Mouse (Mus musculus): ENCODE measurements at regions not wholly inside any gene's neighbourhood (a gene's known extent, or its start where the extent isn't known, plus 50 kb on each side); places are given as distances from the start of the nearest gene placed in this dataset.

DNA sequence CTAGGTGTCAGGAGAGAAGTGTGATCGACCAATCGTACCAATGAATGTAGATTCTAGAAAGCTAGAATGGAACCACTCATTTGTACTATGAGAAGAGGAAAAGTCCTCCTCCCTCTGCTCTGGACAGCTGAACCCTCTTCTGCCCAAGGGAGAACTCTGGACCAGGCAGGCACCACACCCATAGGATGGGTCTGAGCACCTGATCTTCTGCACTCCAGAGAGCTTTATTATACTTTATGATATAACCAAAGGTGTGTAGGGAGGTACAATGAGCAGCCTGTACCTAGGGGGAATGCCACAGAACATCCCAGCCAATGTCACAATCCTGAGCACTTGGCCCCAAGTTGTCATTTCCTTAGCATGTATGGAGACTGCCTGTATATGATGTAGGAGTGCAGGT lies 352.5 kb upstream of the Zmiz1 start:
- Histone ChIP-seq H3K27ac (ENCODE audit: control insufficient read depth, low read depth, low read length) (no peak overlapping the region), H3K27me3 (ENCODE audit: control insufficient read depth in 1 of 2, insufficient read depth in 2 of 2, low read length in 2 of 2) (no peaks in the 10 kb centered on the region), H3K9me3 (replicated peaks; ENCODE audit: insufficient read depth, low read length) (no peaks in the 10 kb centered on the region), H3K4me1 (ENCODE audit: control insufficient read depth in 1 of 2, insufficient read depth in 2 of 2, low read length in 2 of 2) (no peaks in the 10 kb centered on the region), H3K4me3 (ENCODE audit: control insufficient read depth in 1 of 2, insufficient read depth in 1 of 2, low read depth in 2 of 2, low read length in 2 of 2) (no peak overlapping the region), H3K36me3 (ENCODE audit: control insufficient read depth in 1 of 2, insufficient read depth in 2 of 2, low read length in 2 of 2) (no peaks in the 10 kb centered on the region), H3K9ac (ENCODE audit: control insufficient read depth, low read depth, low read length, poor library complexity, severe bottlenecking) (no peak overlapping the region), H3K79me2 (ENCODE audit: control insufficient read depth, insufficient read depth, low read length, poor library complexity) (no peaks in the 10 kb centered on the region)
- DNase-seq (ENCODE audit: low read depth, low spot score): no peak
- TF ChIP-seq USF1 (IDR thresholded peaks at IDR 0.05; ENCODE audit: low read depth, low read length): no peak
- no peak for TF ChIP-seq MAFK (IDR thresholded peaks at IDR 0.05; ENCODE audit: borderline replicate concordance, low read depth, low read length)
- TF ChIP-seq ZKSCAN1 (IDR thresholded peaks at IDR 0.05; ENCODE audit: low read depth, low read length): no peak
- no peak for TF ChIP-seq UBTF (IDR thresholded peaks at IDR 0.05; ENCODE audit: borderline replicate concordance, insufficient read depth, low read depth, low read length)
- TF ChIP-seq MXI1 (IDR thresholded peaks at IDR 0.05; ENCODE audit: low read depth, low read length): no peak
- TF ChIP-seq SIN3A (IDR thresholded peaks at IDR 0.05; ENCODE audit: low read length): no peak

GRCm38 (mm10) chr14:25108101-25108652 lies 350.8 kb upstream of the Zmiz1 start:
- Histone ChIP-seq H3K79me2 (ENCODE audit: control insufficient read depth, insufficient read depth, low read length, poor library complexity) (no peaks in the 10 kb centered on the region), H3K4me3 (ENCODE audit: control insufficient read depth in 1 of 2, insufficient read depth in 1 of 2, low read depth in 2 of 2, low read length in 2 of 2) (no peak overlapping the region), H3K9me3 (replicated peaks; ENCODE audit: insufficient read depth, low read length) (no peaks in the 10 kb centered on the region), H3K9ac (ENCODE audit: control insufficient read depth, low read depth, low read length, poor library complexity, severe bottlenecking) (no peak overlapping the region), H3K27ac (ENCODE audit: control insufficient read depth, low read depth, low read length) (no peak overlapping the region), H3K27me3 (ENCODE audit: control insufficient read depth in 1 of 2, insufficient read depth in 2 of 2, low read length in 2 of 2) (no peaks in the 10 kb centered on the region), H3K4me1 (ENCODE audit: control insufficient read depth in 1 of 2, insufficient read depth in 2 of 2, low read length in 2 of 2) (no peaks in the 10 kb centered on the region), H3K36me3 (ENCODE audit: control insufficient read depth in 1 of 2, insufficient read depth in 2 of 2, low read length in 2 of 2) (no peaks in the 10 kb centered on the region)
- no peak for TF ChIP-seq ZC3H11A (IDR thresholded peaks at IDR 0.05; ENCODE audit: low read depth, low read length)
- TF ChIP-seq HCFC1 (IDR thresholded peaks at IDR 0.05; ENCODE audit: low read depth, low read length): no peak
- DNase-seq (ENCODE audit: low read depth, low spot score): no peak

GRCm38 (mm10) chr14:25108701-25109290 lies 350.2 kb upstream of the Zmiz1 start:
- Histone ChIP-seq H3K9ac (ENCODE audit: control insufficient read depth, low read depth, low read length, poor library complexity, severe bottlenecking) (no peak overlapping the region), H3K79me2 (ENCODE audit: control insufficient read depth, insufficient read depth, low read length, poor library complexity) (no peaks in the 10 kb centered on the region), H3K27me3 (ENCODE audit: control insufficient read depth in 1 of 2, insufficient read depth in 2 of 2, low read length in 2 of 2) (no peaks in the 10 kb centered on the region), H3K36me3 (ENCODE audit: control insufficient read depth in 1 of 2, insufficient read depth in 2 of 2, low read length in 2 of 2) (no peaks in the 10 kb centered on the region), H3K4me3 (ENCODE audit: control insufficient read depth in 1 of 2, insufficient read depth in 1 of 2, low read depth in 2 of 2, low read length in 2 of 2) (no peak overlapping the region), H3K4me1 (ENCODE audit: control insufficient read depth in 1 of 2, insufficient read depth in 2 of 2, low read length in 2 of 2) (no peaks in the 10 kb centered on the region), H3K9me3 (replicated peaks; ENCODE audit: insufficient read depth, low read length) (no peaks in the 10 kb centered on the region), H3K27ac (ENCODE audit: control insufficient read depth, low read depth, low read length) (no peak overlapping the region)
- DNase-seq (ENCODE audit: low read depth, low spot score): no peak
- TF ChIP-seq SIN3A (IDR thresholded peaks at IDR 0.05; ENCODE audit: low read length): no peak
- no peak for TF ChIP-seq JUND (IDR thresholded peaks at IDR 0.05; ENCODE audit: low read depth, low read length)
- no peak for TF ChIP-seq NELFE (IDR thresholded peaks at IDR 0.05; ENCODE audit: low read depth, low read length)
- TF ChIP-seq BHLHE40 (IDR thresholded peaks at IDR 0.05; ENCODE audit: borderline replicate concordance, low read depth, low read length): no peak
- no peak for TF ChIP-seq POLR2AphosphoS2 (IDR thresholded peaks at IDR 0.05; ENCODE audit: low read length)
- TF ChIP-seq GATA1 (IDR thresholded peaks at IDR 0.05; ENCODE audit: low read depth, low read length): no peak
- no peak for TF ChIP-seq MYB (IDR thresholded peaks at IDR 0.05; ENCODE audit: low read depth, low read length)
- TF ChIP-seq MAFK (IDR thresholded peaks at IDR 0.05; ENCODE audit: borderline replicate concordance, low read depth, low read length): no peak
- TF ChIP-seq TCF12 (IDR thresholded peaks at IDR 0.05; ENCODE audit: low read depth, low read length): no peak
- no peak for TF ChIP-seq MYC (IDR thresholded peaks at IDR 0.05; ENCODE audit: low read depth, low read length)
- TF ChIP-seq TBP (IDR thresholded peaks at IDR 0.05; ENCODE audit: low read depth, low read length): no peak
- TF ChIP-seq E2F4 (IDR thresholded peaks at IDR 0.05; ENCODE audit: borderline replicate concordance, low read depth, low read length): no peak
- no peak for TF ChIP-seq HCFC1 (IDR thresholded peaks at IDR 0.05; ENCODE audit: low read depth, low read length)
- TF ChIP-seq POLR2AphosphoS5 (IDR thresholded peaks at IDR 0.05; ENCODE audit: borderline replicate concordance, low read depth, low read length): no peak
- TF ChIP-seq KAT2A (conservative IDR thresholded peaks at IDR 0.05; ENCODE audit: low read depth, low read length): no peak
- TF ChIP-seq SMC3 (IDR thresholded peaks at IDR 0.05; ENCODE audit: low read depth, low read length): no peak
- no peak for TF ChIP-seq MAZ (IDR thresholded peaks at IDR 0.05; ENCODE audit: low read depth, low read length)
